Mouse (Mus musculus): ENCODE data around the gene Glb1l. TPM values are rescaled to one million over a fixed set of nuclear protein-coding genes. Genes with fewer than 3 reads are reported as not detected.

Gene Glb1l
- total and polyA plus RNA-seq, 3 experiments: 7.6 to 13.0 TPM; not detected in 1

- peak; percentile 70; the same call in 1 of the 2 replicates for TF ChIP-seq MAX (IDR thresholded peaks at IDR 0.05; ENCODE audit: low read length)
- TF ChIP-seq BHLHE40 (IDR thresholded peaks at IDR 0.05; ENCODE audit: borderline replicate concordance, low read depth, low read length): no peak
- TF ChIP-seq TBP (IDR thresholded peaks at IDR 0.05; ENCODE audit: low read depth, low read length): peak; percentile 63
- TF ChIP-seq ETS1 (IDR thresholded peaks at IDR 0.05; ENCODE audit: low read depth, low read length): 0 out of 2 replicates have a peak, but pooled peaks have one; percentile 46
- TF ChIP-seq ZMIZ1 (IDR thresholded peaks at IDR 0.05; ENCODE audit: low read depth, low read length): peak; percentile 15; the same call in 1 of the 2 replicates
- TF ChIP-seq CTCF (IDR thresholded peaks at IDR 0.05 in 2 of 3, conservative IDR thresholded peaks at IDR 0.05 in 1 of 3; ENCODE audit: control insufficient read depth in 1 of 3, insufficient read depth in 1 of 3, low read depth in 2 of 3, low read length in 3 of 3, poor library complexity in 1 of 3, severe bottlenecking in 1 of 3): 0 out of 6 replicates have a peak, but pooled peaks of 1 of the 3 experiments have one; percentile 5
- TF ChIP-seq HCFC1 (IDR thresholded peaks at IDR 0.05; ENCODE audit: low read depth, low read length): peak; percentile 86
Measured at GRCm38 (mm10) chr1:75191622-75192402, 18.8 kb downstream of the Glb1l start, which contains the start of the genes Ankzf1 and Atg9a (continued).

- TF ChIP-seq MAFK (IDR thresholded peaks at IDR 0.05; ENCODE audit: borderline replicate concordance, low read depth, low read length): no peak
- TF ChIP-seq ZNF384 (IDR thresholded peaks at IDR 0.05; ENCODE audit: low read depth, low read length): no peak
- no peak for TF ChIP-seq ZKSCAN1 (IDR thresholded peaks at IDR 0.05; ENCODE audit: low read depth, low read length)
- no peak for TF ChIP-seq E2F4 (IDR thresholded peaks at IDR 0.05; ENCODE audit: borderline replicate concordance, low read depth, low read length)
- TF ChIP-seq MYB (IDR thresholded peaks at IDR 0.05; ENCODE audit: low read depth, low read length): no peak
- TF ChIP-seq MEF2A (IDR thresholded peaks at IDR 0.05; ENCODE audit: extremely low read depth, insufficient replicate concordance, low read depth, low read length, poor library complexity, severe bottlenecking): no peak
- TF ChIP-seq TBP (IDR thresholded peaks at IDR 0.05; ENCODE audit: low read depth, low read length): no peak
- TF ChIP-seq POLR2AphosphoS2 (IDR thresholded peaks at IDR 0.05; ENCODE audit: low read length): no peak
- no peak for TF ChIP-seq MYC (IDR thresholded peaks at IDR 0.05; ENCODE audit: low read depth, low read length)
- no peak for TF ChIP-seq NRF1 (IDR thresholded peaks at IDR 0.05; ENCODE audit: insufficient read depth, low read depth, low read length, poor library complexity, severe bottlenecking)
- TF ChIP-seq TAL1 (IDR thresholded peaks at IDR 0.05; ENCODE audit: low read length): no peak
- no peak for TF ChIP-seq ZMIZ1 (IDR thresholded peaks at IDR 0.05; ENCODE audit: low read depth, low read length)
- TF ChIP-seq POLR2AphosphoS5 (IDR thresholded peaks at IDR 0.05; ENCODE audit: borderline replicate concordance, low read depth, low read length): no peak
- no peaks in the 10 kb centered on the region for H3K27me3 ChIP-seq (ENCODE audit: control insufficient read depth in 1 of 2, insufficient read depth in 2 of 2, low read length in 2 of 2)
- H3K79me2 ChIP-seq (ENCODE audit: control insufficient read depth, insufficient read depth, low read length, poor library complexity): peaks cover 9% of the 10 kb centered on the region
- H3K36me3 ChIP-seq (ENCODE audit: control insufficient read depth in 1 of 2, insufficient read depth in 2 of 2, low read length in 2 of 2): peaks cover 0 to 31% of the 10 kb centered on the region in 2 experiments; a peak in 2 of 4 replicates
- H3K4me3 ChIP-seq (ENCODE audit: control insufficient read depth in 1 of 2, insufficient read depth in 1 of 2, low read depth in 2 of 2, low read length in 2 of 2): peak overlapping the region; percentile 95
- DNase-seq (ENCODE audit: low read depth, low spot score): no peak
- no peaks in the 10 kb centered on the region for H3K9me3 ChIP-seq (replicated peaks; ENCODE audit: insufficient read depth, low read length)
- peaks cover 3 to 32% of the 10 kb centered on the region in 2 experiments; a peak in 3 of 4 replicates for H3K4me1 ChIP-seq (ENCODE audit: control insufficient read depth in 1 of 2, insufficient read depth in 2 of 2, low read length in 2 of 2)
- peak overlapping the region; percentile 19; the same call in 1 of the 2 replicates for H3K27ac ChIP-seq (ENCODE audit: control insufficient read depth, low read depth, low read length)
- H3K9ac ChIP-seq (ENCODE audit: control insufficient read depth, low read depth, low read length, poor library complexity, severe bottlenecking): peak overlapping the region; percentile 96
Measured at GRCm38 (mm10) chr1:75191258-75191621, 19.4 kb downstream of the Glb1l start.
